Mouse (Mus musculus): ENCODE measurements around the gene Bbs9.
"Not testable (repeated sequence)": the region's sequence is repeated elsewhere in the genome, so short reads cannot be mapped to it uniquely, and the experiment has no call there.

Bbs9 gene

GRCm38 (mm10) chr9:22811931-22812330 is 336.4 kb downstream of the Bbs9 start:
- no peak for DNase-seq

GRCm38 (mm10) chr9:22814407-22815092 is 339.0 kb downstream of the Bbs9 start:
- DNase-seq, result peak; percentile 55

DNA sequence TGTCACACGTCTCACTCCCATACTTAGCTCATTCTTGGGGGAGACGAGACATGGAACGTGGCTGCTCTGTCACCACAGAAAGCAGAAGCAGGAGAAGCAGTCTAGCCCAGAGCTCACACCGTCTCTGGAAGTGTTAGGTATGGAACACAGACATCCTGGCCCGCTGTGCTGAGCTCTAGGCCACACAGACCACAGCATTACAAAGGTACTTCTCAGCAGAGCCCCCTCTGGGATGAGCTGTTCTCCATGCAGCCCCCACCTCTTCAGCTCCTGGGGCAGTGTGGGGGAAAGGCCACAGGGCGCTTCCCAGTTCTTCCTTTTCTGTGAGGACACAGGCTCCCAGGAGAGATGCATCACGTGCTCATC is 339.6 kb downstream of the Bbs9 start:
- peak; percentile 26 for DNase-seq

GRCm38 (mm10) chr9:22819539-22819938 is 344.0 kb downstream of the Bbs9 start:
- DNase-seq, result no peak

GRCm38 (mm10) chr9:22820646-22821185 is 345.2 kb downstream of the Bbs9 start:
- DNase-seq, result no peak

GRCm38 (mm10) chr9:22822770-22823169 is 347.3 kb downstream of the Bbs9 start:
- DNase-seq, result no peak

- DNase-seq, result no peak
Measured at GRCm38 (mm10) chr9:22823856-22824255, 348.3 kb downstream of the Bbs9 start.

DNA sequence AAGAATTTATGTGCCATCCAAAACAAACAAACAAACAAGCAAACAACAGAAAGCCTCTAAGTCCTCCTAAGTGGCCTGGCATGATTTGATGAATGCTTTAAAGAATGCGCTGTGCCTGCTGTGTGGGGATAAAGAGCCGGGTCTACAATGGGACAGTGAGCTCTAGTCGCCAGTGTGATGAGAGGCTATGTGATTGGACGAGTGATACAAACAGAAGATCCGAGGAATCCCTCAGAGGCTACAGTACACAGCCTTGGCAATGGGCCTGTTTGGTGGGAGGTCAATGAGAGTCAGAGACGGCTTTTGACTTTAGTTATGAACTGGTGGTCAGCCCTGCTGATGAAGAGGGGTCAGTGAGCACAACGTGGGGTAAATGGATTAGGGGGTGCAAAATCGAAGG is 349.4 kb downstream of the Bbs9 start:
- DNase-seq, result no peak

DNA sequence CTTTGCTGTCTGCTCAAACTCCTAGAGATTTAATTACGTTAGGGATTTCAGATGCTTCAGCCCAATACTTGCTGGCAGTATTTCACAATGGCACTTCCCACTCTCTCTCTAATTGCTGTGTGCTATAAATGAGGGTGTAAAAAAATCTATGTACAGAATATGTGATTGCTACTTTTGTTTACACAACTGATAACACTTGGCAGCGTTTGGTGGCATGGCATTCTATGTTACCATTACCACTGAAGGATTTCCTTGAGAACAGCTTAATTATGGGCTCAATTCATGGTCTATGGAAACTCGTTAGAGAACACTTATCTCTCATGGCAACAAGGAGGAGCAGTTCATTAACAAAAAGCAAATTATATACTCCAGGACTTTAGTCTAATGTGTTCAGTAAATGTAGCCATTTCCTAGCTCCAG is 351.1 kb downstream of the Bbs9 start:
- no peak for DNase-seq

- no peak for DNase-seq
Measured at GRCm38 (mm10) chr9:22827176-22827770, 351.8 kb downstream of the Bbs9 start.

DNA sequence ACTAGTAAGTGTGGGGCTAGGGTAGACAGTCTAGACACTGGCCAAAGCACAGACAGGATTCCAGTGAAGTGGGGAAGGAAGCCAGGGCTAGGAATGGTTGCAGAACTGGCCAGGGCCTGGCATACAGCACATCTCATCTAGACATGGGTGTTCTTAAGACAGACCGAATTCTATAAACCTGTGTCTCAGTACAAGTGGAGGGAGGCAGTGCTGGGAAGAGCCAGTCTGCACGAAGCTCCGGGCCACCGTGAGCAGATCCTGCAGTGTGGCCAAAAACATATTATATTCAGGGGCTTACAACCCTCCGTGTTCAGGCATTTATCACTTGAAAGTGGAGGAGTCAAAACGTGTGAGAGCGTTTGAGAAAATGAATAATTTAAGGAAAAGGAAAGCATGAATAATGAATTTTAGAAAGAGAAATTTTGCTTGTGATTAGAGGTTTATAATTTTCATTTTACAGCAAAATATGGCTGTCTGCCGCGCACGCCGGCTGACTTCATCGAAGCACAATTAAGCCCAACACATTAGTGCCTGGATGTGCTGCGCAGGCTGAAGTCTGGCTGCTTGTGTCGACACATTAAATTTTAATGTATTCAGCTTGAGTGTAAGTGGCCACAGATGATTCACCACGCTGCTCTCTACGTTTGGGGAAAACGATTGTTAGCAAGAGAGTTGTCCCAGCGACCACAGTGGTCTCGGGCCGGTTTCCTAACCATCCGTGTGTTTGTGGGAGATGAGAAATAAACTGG is 353.9 kb downstream of the Bbs9 start:
- DNase-seq, result no peak

DNA sequence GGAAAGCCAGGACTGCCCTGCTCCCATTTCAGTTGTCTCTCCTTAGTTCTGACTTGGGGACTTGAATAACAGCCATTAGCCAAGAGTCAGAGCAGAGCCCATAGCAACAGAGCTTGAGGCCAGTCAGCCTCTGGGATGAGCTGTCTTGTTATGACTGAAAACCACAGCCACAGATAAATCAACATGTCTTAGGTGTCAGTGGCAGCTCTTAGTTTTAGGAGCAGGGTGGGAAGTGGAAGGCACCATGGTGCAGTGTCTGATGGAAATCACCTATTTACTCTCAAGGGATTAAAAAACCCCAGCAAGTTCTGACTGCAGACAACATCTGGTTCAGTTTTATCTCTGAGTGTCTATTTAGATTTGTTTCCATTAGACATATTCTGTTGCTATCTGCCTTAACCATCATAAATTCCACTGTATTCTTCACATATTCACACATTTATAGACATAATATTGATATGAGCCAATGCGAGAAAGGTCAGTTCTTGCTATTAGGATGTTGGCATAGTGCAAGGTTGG is 359.5 kb downstream of the Bbs9 start:
- no peak for DNase-seq

- DNase-seq, result no peak
Measured at GRCm38 (mm10) chr9:22837000-22837399, 361.5 kb downstream of the Bbs9 start.

DNA sequence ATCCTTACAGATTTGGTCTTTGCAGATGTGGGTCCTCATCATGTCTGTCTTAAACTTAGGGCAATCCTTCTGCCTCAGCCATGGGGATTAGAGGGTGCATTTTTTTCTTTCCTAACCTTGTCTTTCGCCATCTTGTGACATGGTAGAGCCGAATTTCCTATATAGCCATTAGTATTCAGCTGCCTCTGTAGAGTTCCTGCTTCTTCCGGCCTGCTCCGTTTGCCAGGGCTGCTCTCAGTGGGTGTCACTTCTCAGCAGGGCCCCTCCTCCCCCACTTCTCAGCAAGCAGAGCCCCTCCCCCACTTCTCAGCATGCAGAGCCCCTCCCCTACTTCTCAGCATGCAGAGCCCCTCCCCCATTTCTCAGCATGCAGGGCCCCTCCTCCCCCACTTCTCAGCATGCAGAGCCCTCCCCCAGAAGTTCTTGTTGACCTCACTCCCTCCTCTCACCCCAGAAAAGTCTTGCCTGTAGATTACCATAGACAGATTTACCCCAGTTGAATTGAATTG is 362.2 kb downstream of the Bbs9 start:
- no peak for DNase-seq

DNA sequence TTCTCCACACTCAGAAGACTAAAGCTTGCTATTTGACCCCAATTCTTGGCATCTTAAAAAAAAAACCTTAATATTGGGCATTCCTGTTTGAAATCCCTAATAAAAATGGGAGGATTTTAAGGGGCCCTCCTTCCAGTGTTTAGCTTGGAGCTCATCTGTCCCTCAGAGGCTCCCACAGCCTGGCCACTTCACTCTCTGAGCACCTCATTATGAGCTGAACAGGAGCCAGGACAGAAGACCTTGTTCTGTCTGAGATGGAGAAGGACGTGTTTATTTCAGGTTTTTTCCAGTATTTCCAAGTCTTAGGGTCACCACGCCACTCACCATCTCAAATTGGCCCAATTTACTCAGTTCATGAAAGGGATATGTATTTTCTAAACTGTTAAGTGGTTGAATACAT is 370.5 kb downstream of the Bbs9 start:
- DNase-seq, result no peak

- no peak for DNase-seq
Measured at GRCm38 (mm10) chr9:22846783-22847182, 371.3 kb downstream of the Bbs9 start.

DNA sequence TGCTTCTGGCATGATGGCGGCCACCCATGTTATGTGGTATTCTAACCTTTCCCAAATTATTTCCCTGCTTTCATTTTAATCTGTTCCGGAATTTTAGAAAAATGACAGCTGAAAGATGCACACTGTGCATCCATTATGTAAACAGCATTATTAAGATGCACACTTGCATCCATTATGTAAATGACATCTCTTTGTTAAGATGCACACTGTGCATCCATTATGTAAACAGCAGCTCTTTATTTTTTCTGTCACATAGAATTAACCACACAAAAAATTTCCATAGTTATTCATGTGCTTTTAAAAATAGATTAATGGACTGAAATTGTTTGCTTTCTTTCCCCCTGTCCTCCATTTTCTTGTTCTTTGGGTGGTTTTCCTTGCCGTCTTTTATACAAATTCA is 373.3 kb downstream of the Bbs9 start:
- no peak for DNase-seq

- no peak for DNase-seq
Measured at GRCm38 (mm10) chr9:22849212-22849611, 373.7 kb downstream of the Bbs9 start.

DNA sequence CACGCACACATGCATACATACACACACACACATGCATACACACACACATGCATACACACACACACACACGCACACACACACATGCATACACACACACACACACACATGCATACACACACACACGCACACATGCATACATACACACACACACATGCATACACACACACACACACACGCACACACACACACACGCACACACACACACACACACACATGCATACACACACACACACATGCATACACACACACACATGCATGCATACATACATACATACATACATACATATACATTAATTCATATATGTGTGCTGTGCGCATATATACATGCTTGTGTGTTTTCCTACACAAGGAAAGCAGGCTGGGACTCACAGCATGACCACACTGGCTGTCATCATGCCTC is 393.6 kb downstream of the Bbs9 start:
- not testable (repeated sequence) for DNase-seq

GRCm38 (mm10) chr9:22870661-22871060 is 395.1 kb downstream of the Bbs9 start:
- DNase-seq, result no peak

GRCm38 (mm10) chr9:22875231-22875630 is 399.7 kb downstream of the Bbs9 start:
- DNase-seq, result no peak

DNA sequence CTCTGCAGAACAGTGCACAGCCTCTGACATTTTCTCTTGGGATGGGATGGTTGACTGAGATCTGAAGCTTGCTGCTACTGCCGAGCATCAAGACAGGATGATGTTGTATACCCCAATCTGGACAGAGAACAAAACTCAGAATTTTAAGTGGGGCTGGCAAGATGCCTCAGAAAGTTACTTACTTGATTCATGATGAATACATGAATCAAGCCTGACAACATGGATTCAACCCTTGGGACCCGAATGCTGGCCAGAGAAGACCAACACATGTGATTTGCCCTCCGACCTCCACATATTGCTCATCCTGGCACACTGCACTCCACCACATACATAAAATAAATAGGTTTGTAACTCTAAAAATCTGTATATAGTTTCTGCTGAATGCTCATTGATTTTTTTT is 403.8 kb downstream of the Bbs9 start:
- DNase-seq, result no peak

GRCm38 (mm10) chr9:22886351-22886750 is 410.8 kb downstream of the Bbs9 start:
- no peak for DNase-seq

DNA sequence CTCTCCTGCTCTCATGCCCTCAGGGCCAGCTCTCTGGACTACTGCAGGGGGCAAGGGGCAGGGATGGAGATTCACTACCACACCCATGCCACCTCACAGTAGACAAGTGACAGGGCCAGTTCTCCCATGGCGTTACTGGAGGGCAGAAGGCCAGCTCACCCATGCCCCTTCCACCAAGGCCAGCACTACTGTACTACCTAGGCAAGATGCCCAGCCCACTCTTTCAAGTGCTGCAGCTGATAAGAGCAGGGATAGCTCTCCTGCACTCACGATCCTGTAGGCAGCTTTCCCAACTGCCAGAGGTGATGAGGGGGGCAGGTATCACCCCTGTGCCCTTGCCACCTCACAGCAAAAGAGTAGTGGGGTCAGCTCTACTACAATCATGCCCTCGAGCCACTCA is 429.9 kb downstream of the Bbs9 start:
- no peak for DNase-seq

Data from layer of hippocampus, adult 9-11 months (tissue).